Mouse (Mus musculus) retina, postnatal 7 days (tissue): ENCODE measurements at regions not wholly inside any gene's neighbourhood (a gene's known extent, or its start where the extent isn't known, plus 50 kb on each side); places are given as distances from the start of the nearest gene placed in this dataset.

Experiments used
- DNase-seq: peaks from one replicate; pipeline ENCODE4 v3.0.0-alpha.2; 2012; ENCODE audit warnings: low read depth, low spot score

GRCm38 (mm10) chr12:110169261-110169660 is 109.6 kb upstream of the Dio3 start:
- no peak for DNase-seq

GRCm38 (mm10) chr12:110170496-110170895 is 108.4 kb upstream of the Dio3 start:
- DNase-seq = no peak

GRCm38 (mm10) chr12:110177826-110178225 is 101.0 kb upstream of the Dio3 start:
- DNase-seq = no peak

GRCm38 (mm10) chr12:110183473-110183872 is 95.4 kb upstream of the Dio3 start:
- DNase-seq = no peak

GRCm38 (mm10) chr12:110185399-110185798 is 93.5 kb upstream of the Dio3 start:
- no peak for DNase-seq

- DNase-seq = no peak
Measured at GRCm38 (mm10) chr12:110186381-110186780, 92.5 kb upstream of the Dio3 start.

- no peak for DNase-seq
Measured at GRCm38 (mm10) chr12:110186911-110187245, 92.0 kb upstream of the Dio3 start.

- DNase-seq = no peak
Measured at GRCm38 (mm10) chr12:110187246-110188135, 91.4 kb upstream of the Dio3 start.

GRCm38 (mm10) chr12:110188136-110188631 is 90.7 kb upstream of the Dio3 start:
- DNase-seq = no peak

GRCm38 (mm10) chr12:110188641-110189328 is 90.1 kb upstream of the Dio3 start:
- no peak for DNase-seq

- no peak for DNase-seq
Measured at GRCm38 (mm10) chr12:110189329-110189642, 89.6 kb upstream of the Dio3 start.

GRCm38 (mm10) chr12:110192186-110192585 is 86.7 kb upstream of the Dio3 start:
- no peak for DNase-seq

GRCm38 (mm10) chr12:110197366-110197765 is 81.5 kb upstream of the Dio3 start:
- no peak for DNase-seq

- no peak for DNase-seq
Measured at GRCm38 (mm10) chr12:110200471-110200870, 78.4 kb upstream of the Dio3 start.

GRCm38 (mm10) chr12:110200887-110201286 is 78.0 kb upstream of the Dio3 start:
- no peak for DNase-seq

- no peak for DNase-seq
Measured at GRCm38 (mm10) chr12:110203271-110204014, 75.4 kb upstream of the Dio3 start.

- DNase-seq = no peak
Measured at GRCm38 (mm10) chr12:110204246-110204989, 74.5 kb upstream of the Dio3 start.

- DNase-seq = no peak
Measured at GRCm38 (mm10) chr12:110206271-110206670, 72.6 kb upstream of the Dio3 start.

GRCm38 (mm10) chr12:110206812-110207211 is 72.1 kb upstream of the Dio3 start:
- DNase-seq = no peak

- DNase-seq = no peak
Measured at GRCm38 (mm10) chr12:110207246-110207852, 71.5 kb upstream of the Dio3 start.

GRCm38 (mm10) chr12:110212716-110213115 is 66.2 kb upstream of the Dio3 start:
- no peak for DNase-seq
